In genomic region chr6:121635878-121636371, GRCm38 (mm10) we compare ENCODE assay signal across 8 mouse cellular contexts. TPM values are rescaled to one million over a fixed set of nuclear protein-coding genes. Genes with fewer than 3 reads are reported as not detected.
A peak's percentile ranks its signal among the peaks of the same experiment; 100 is the strongest.
DNase-seq lines count a peak whose midpoint lies in the region; ATAC-seq lines count a peak whose summit lies in the region.

No protein-coding gene starts in this region.

- H3K27me3 ChIP-seq in hindbrain, embryonic 15.5 days = no peaks in the 10 kb centered on the region
- no peaks in the 10 kb centered on the region for H3K27me3 ChIP-seq in neural tube, embryonic 13.5 days

- WGBS in hindbrain, embryonic 15.5 days = 9% methylated on average over 12 of the region's 12 CpGs
- 7% methylated on average over 12 of the region's 12 CpGs for WGBS in neural tube, embryonic 13.5 days

- H3K9ac ChIP-seq in hindbrain, embryonic 15.5 days = 0 out of 2 replicates have a peak overlapping the region, but pooled peaks have one; percentile 18
- peak overlapping the region; percentile 46 for H3K9ac ChIP-seq in neural tube, embryonic 13.5 days

- DNase-seq in kidney, adult 11 months = peak; percentile 9
- no peak for DNase-seq in kidney, postnatal 14 days
- peak; percentile 75 for DNase-seq in embryo, embryonic 10 days (ENCODE audit: low spot score)
- peak; percentile 6 for DNase-seq in left cerebral cortex, postnatal 4 days
- DNase-seq in cerebellum, adult 11 months = no peak

- H3K4me1 ChIP-seq in hindbrain, embryonic 15.5 days (replicated peaks) = peaks cover 10% of the 10 kb centered on the region
- peaks cover 8% of the 10 kb centered on the region for H3K4me1 ChIP-seq in neural tube, embryonic 13.5 days (replicated peaks)

- peak overlapping the region; percentile 42; the same call in 1 of the 2 replicates for H3K27ac ChIP-seq in hindbrain, embryonic 15.5 days (replicated peaks)
- H3K27ac ChIP-seq in neural tube, embryonic 13.5 days (replicated peaks) = no peak overlapping the region

- H3K36me3 ChIP-seq in hindbrain, embryonic 15.5 days = no peaks in the 10 kb centered on the region
- no peaks in the 10 kb centered on the region for H3K36me3 ChIP-seq in neural tube, embryonic 13.5 days

- peak overlapping the region; percentile 54 for H3K4me2 ChIP-seq in hindbrain, embryonic 15.5 days
- H3K4me2 ChIP-seq in neural tube, embryonic 13.5 days = peak overlapping the region; percentile 50

- ATAC-seq in hindbrain, embryonic 15.5 days (ENCODE audit: low FRiP score, low read depth) = peak; percentile 80; the same call in 1 of the 2 replicates
- ATAC-seq in neural tube, embryonic 13.5 days (ENCODE audit: low read depth) = 0 out of 2 replicates have a peak, but pooled peaks have one; percentile 53
- no peak for ATAC-seq in megakaryocyte, adult 5-6 weeks (ENCODE audit: poor library complexity, severe bottlenecking)

- H3K9me3 ChIP-seq in hindbrain, embryonic 15.5 days = no peaks in the 10 kb centered on the region
- no peaks in the 10 kb centered on the region for H3K9me3 ChIP-seq in neural tube, embryonic 13.5 days

- intact Hi-C loops in left cerebral cortex, postnatal 4 days (cut with DNase I) = no loop called here

- H3K4me3 ChIP-seq in hindbrain, embryonic 15.5 days = peak overlapping the region; percentile 28
- H3K4me3 ChIP-seq in neural tube, embryonic 13.5 days = peak overlapping the region; percentile 22

RNA-seq across cellular contexts. Expression of gene A2m, which starts 0.7 kb away (rescaled TPM):
- 13.5 and 15.1 TPM in 2 replicates for polyA plus RNA-seq in hindbrain, embryonic 15.5 days (2015; fragmentation: Nextera tagmentation; extraction: Ambion mirVana)
- 1 to 10 TPM; 5.6 to 7.7 TPM for total RNA-seq in left cerebral cortex, postnatal 4 days (2021)
- 9.1 and 10.2 TPM in 2 replicates for polyA plus RNA-seq in neural tube, embryonic 13.5 days (2015; fragmentation: Nextera tagmentation; extraction: Ambion mirVana)
- total RNA-seq in megakaryocyte, adult 5-6 weeks (2015) = not detected in 2 replicates
- total RNA-seq in megakaryocyte, adult 5-6 weeks (2017) = 0.08 TPM in 1 of 2 replicates, not detected in the other

Comparison
In these comparisons a context has a peak if more than half of its experiments do, and no peak if none do; other contexts are left out.
1. DNase-seq: peak in kidney, adult 11 months (single experiment), embryo, embryonic 10 days (single experiment) and left cerebral cortex, postnatal 4 days (single experiment); none in kidney, postnatal 14 days (single experiment) and cerebellum, adult 11 months (single experiment).
2. RNA of gene A2m, which starts 0.7 kb away (total RNA-seq): 5.6 to 7.7 TPM in left cerebral cortex, postnatal 4 days; 0.08 TPM in megakaryocyte, adult 5-6 weeks; every median in the first group is over 4 times any median in the second.